Mouse (Mus musculus) thymus, postnatal 14 days (tissue): ENCODE measurements at regions not wholly inside any gene's neighbourhood (a gene's known extent, or its start where the extent isn't known, plus 50 kb on each side); places are given as distances from the start of the nearest gene placed in this dataset.

Experiments
- DNase-seq: peaks from one replicate; pipeline ENCODE4 v3.0.0; 2021

- peak; percentile 3 for DNase-seq
These were observed 492.0 kb downstream of the Gm21739 start for GRCm38 (mm10) chrY:43772246-43772645.
